Mouse (Mus musculus) kidney, embryonic 14.5 days (tissue): ENCODE results near the gene Gm17581. TPM values are rescaled to one million over a fixed set of nuclear protein-coding genes. Genes with fewer than 3 reads are reported as not detected.

Source experiments
- ATAC-seq: fragments of 200-750 bp; cut with Nextera tagmentation; 2 replicates; pipeline ENCODE4 v1.8.0; 2017; ENCODE audit warnings: moderate number of reproducible peaks, mild to moderate bottlenecking, moderate TSS enrichment, moderate library complexity; ENCODE audit not compliant: low FRiP score, low TSS enrichment
- H3K27ac ChIP-seq: fragments of 300-500 bp; sonication (generic); 2 replicates; pipeline ENCODE4 v1.5.1; 2014; ENCODE audit warnings: low read depth, mild to moderate bottlenecking, low read length, moderate library complexity, mixed read lengths
- H3K27me3 ChIP-seq: fragments of 300-500 bp; sonication (generic); 2 replicates; pipeline ENCODE4 v1.6.1; 2014; ENCODE audit warnings: mild to moderate bottlenecking, low read length; ENCODE audit not compliant: control insufficient read depth, insufficient read depth
- H3K36me3 ChIP-seq: fragments of 300-500 bp; sonication (generic); 2 replicates; pipeline ENCODE4 v1.6.1; 2014; ENCODE audit warnings: low read length, mixed read lengths; ENCODE audit not compliant: control insufficient read depth, insufficient read depth
- H3K4me1 ChIP-seq: fragments of 300-500 bp; sonication (generic); 2 replicates; pipeline ENCODE4 v1.6.1; 2014; ENCODE audit warnings: low read length, mixed read lengths; ENCODE audit not compliant: control insufficient read depth, insufficient read depth
- H3K4me2 ChIP-seq: fragments of 300-500 bp; sonication (generic); replicated peaks from 2 replicates; pipeline ENCODE4 v1.6.1; 2014; ENCODE audit warnings: low read depth, mild to moderate bottlenecking, low read length
- H3K4me3 ChIP-seq: fragments of 300-500 bp; sonication (generic); 2 replicates; pipeline ENCODE4 v1.5.1; 2014; ENCODE audit warnings: mild to moderate bottlenecking, low read length
- H3K9ac ChIP-seq: fragments of 300-500 bp; sonication (generic); 2 replicates; pipeline ENCODE4 v1.6.1; 2014; ENCODE audit warnings: low read depth, mild to moderate bottlenecking, low read length, moderate library complexity
- H3K9me3 ChIP-seq: fragments of 300-500 bp; sonication (generic); 2 replicates; pipeline ENCODE4 v1.6.1; 2016; ENCODE audit warnings: low read length; ENCODE audit not compliant: control insufficient read depth
- WGBS: fragments of 180-500 bp; shearing (Covaris S2); extraction: QIAGEN DNeasy Blood & Tissue Kit; methylation state at CpG from one replicate; pipeline ENCODE4 v1.1.7; 2014; 5-methylcytosine and 5-hydroxymethylcytosine counted together
- polyA plus RNA-seq: library from polyadenylated mRNA; unstranded; fragments of >200 nt; fragmentation: Nextera tagmentation; extraction: Ambion mirVana; gene quantifications from 2 replicates; pipeline ENCODE4 v1.2.1, GENCODE M21; 2014

The Gm17581 gene
- polyA plus RNA-seq, 1 experiment from 2014 or later = not detected

DNA sequence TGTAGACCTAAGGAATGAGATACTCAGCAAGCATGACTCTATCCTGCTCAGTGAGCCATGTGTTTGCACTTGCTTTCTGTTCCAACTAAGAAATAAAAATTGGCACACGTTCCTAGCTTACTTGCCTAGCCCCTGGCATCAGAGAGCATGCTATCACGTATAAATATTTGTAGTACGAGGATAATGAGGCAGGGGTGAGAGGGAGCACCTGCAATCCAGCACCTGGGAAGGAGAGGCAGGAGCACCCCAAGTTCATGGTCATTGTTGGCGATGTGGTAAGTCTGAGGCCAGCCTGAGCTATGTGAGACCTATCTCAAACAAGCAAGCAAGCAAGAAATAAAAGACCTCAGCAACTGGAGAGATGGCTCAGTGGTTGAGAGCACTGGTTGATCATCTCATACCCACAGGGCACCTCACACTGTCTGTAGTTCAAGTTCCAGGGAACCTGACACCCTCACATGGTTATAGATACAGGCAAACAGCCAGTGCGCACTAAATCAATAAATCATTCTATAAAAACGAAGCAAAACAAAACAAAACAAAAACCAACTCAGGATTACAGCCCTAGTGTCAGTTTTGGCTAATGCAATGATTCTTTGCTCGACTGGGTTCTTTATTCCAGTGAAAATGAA lies 7.8 kb downstream of the Gm17581 start:
- no peak overlapping the region for H3K9ac ChIP-seq
- 0 out of 2 replicates have a peak overlapping the region, but pooled peaks have one; percentile 68 for H3K4me2 ChIP-seq
- WGBS = 61% methylated on average over 7 of the region's 7 CpGs
- no peak for ATAC-seq
- no peaks in the 10 kb centered on the region for H3K27me3 ChIP-seq
- H3K4me1 ChIP-seq = peaks cover 5% of the 10 kb centered on the region; the same call in 1 of the 2 replicates
- H3K9me3 ChIP-seq = no peaks in the 10 kb centered on the region
- no peak overlapping the region for H3K4me3 ChIP-seq
- H3K36me3 ChIP-seq = no peaks in the 10 kb centered on the region
- no peak overlapping the region for H3K27ac ChIP-seq

GRCm38 (mm10) chr2:155726302-155726701 lies 9.4 kb downstream of the Gm17581 start:
- ATAC-seq = no peak
- Histone ChIP-seq H3K36me3 (no peaks in the 10 kb centered on the region), H3K27ac (no peak overlapping the region), H3K4me3 (no peak overlapping the region), H3K9ac (no peak overlapping the region), H3K9me3 (no peaks in the 10 kb centered on the region), H3K4me2 (no peak overlapping the region), H3K4me1 (peaks cover 5% of the 10 kb centered on the region; the same call in 1 of the 2 replicates), H3K27me3 (no peaks in the 10 kb centered on the region)
- 86% methylated on average over 7 of the region's 7 CpGs for WGBS

DNA sequence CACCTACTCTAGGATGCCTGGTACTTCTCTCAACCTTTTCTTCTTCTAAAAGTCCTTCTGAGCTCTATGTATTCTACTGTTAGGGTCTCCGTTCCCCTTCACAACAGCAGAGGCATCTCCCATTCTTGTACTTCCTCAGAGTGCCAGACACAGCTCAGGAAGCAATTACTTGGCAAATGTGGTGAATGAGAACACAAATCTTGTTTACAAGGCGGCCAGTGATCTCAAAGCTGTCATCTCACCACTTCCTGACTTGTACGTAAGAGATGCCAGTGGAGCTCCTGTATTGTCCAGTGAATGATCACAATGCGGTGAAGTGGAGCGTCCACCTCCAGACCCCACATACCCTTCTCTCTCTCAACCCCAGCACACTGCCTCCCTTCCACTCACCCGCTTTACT lies 11.1 kb downstream of the Gm17581 start:
- Histone ChIP-seq H3K9me3 (no peaks in the 10 kb centered on the region), H3K4me2 (no peak overlapping the region), H3K27ac (no peak overlapping the region), H3K9ac (no peak overlapping the region), H3K4me1 (peaks cover 5% of the 10 kb centered on the region; the same call in 1 of the 2 replicates), H3K27me3 (no peaks in the 10 kb centered on the region), H3K4me3 (no peak overlapping the region), H3K36me3 (no peaks in the 10 kb centered on the region)
- ATAC-seq = no peak
- 79% methylated on average over 6 of the region's 6 CpGs for WGBS

DNA sequence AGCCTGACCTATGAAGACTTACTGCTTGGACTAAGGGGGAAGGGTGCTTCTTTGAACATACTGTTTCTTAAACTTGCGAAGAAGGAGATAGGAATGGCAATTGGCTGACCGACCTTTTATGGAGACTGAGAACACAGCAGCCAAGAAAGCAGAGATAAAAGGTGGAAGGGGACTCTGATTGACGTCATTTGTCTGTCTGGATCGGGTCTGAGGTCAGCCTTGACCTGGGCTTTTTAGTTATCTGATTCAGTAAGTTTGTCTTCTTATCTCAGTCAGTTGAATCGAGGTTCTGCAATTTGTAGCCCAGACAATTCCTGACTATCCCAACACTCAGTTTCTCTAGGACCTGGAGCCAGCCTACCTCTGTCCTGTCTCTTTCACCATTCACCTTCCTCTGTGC lies 11.6 kb downstream of the Gm17581 start:
- no peaks in the 10 kb centered on the region for H3K36me3 ChIP-seq
- no peaks in the 10 kb centered on the region for H3K27me3 ChIP-seq
- peaks cover 5% of the 10 kb centered on the region; the same call in 1 of the 2 replicates for H3K4me1 ChIP-seq
- no peaks in the 10 kb centered on the region for H3K9me3 ChIP-seq
- no peak overlapping the region for H3K4me3 ChIP-seq
- H3K9ac ChIP-seq = no peak overlapping the region
- ATAC-seq = no peak
- H3K27ac ChIP-seq = no peak overlapping the region
- no peak overlapping the region for H3K4me2 ChIP-seq
- 80% methylated on average over 5 of the region's 5 CpGs for WGBS

- Histone ChIP-seq H3K9ac (no peak overlapping the region), H3K27me3 (no peaks in the 10 kb centered on the region), H3K36me3 (peaks cover 12% of the 10 kb centered on the region), H3K4me3 (no peak overlapping the region), H3K9me3 (no peaks in the 10 kb centered on the region), H3K4me2 (no peak overlapping the region), H3K27ac (no peak overlapping the region), H3K4me1 (no peaks in the 10 kb centered on the region)
- WGBS = 86% methylated on average over 5 of the region's 5 CpGs
- no peak for ATAC-seq
Measured at GRCm38 (mm10) chr2:155720585-155720984, 15.1 kb downstream of the Gm17581 start.

GRCm38 (mm10) chr2:155717082-155717990 lies 18.3 kb downstream of the Gm17581 start:
- no peak overlapping the region for H3K4me2 ChIP-seq
- H3K4me3 ChIP-seq = no peak overlapping the region
- no peak overlapping the region for H3K9ac ChIP-seq
- peaks cover 14% of the 10 kb centered on the region for H3K36me3 ChIP-seq
- 89% methylated on average over 12 of the region's 12 CpGs for WGBS
- no peak overlapping the region for H3K27ac ChIP-seq
- ATAC-seq = no peak
- H3K4me1 ChIP-seq = no peaks in the 10 kb centered on the region
- no peaks in the 10 kb centered on the region for H3K27me3 ChIP-seq
- H3K9me3 ChIP-seq = no peaks in the 10 kb centered on the region

GRCm38 (mm10) chr2:155710557-155710956 lies 25.1 kb downstream of the Gm17581 start:
- Histone ChIP-seq H3K9ac (no peak overlapping the region), H3K4me1 (no peaks in the 10 kb centered on the region), H3K36me3 (peaks cover 19% of the 10 kb centered on the region), H3K27ac (no peak overlapping the region), H3K4me3 (no peak overlapping the region), H3K27me3 (no peaks in the 10 kb centered on the region), H3K9me3 (no peaks in the 10 kb centered on the region), H3K4me2 (no peak overlapping the region)
- WGBS = 93% methylated on average over 11 of the region's 11 CpGs
- ATAC-seq = no peak

DNA sequence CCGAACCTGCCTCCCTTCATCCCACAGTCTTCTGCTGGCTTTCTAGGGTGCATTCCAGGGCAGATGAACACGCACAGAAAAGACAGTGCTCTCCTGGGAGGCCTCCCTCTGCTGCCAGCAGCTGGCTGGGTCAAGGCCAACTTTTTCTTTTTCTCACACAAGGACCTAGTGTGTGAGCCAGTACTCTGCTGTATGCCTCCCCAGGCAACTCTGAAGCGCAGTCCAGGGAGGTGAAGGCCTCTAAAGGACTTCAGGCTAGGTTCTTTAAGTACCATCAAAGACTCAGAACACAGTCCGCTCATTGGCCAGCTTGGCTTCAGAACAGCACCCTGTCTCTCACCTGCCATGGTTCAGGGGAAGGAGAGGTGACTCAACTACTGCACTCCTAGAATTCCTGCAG lies 28.4 kb downstream of the Gm17581 start:
- Histone ChIP-seq H3K27ac (no peak overlapping the region), H3K4me1 (no peaks in the 10 kb centered on the region), H3K9me3 (no peaks in the 10 kb centered on the region), H3K36me3 (peaks cover 28% of the 10 kb centered on the region), H3K9ac (no peak overlapping the region), H3K4me3 (no peak overlapping the region), H3K4me2 (no peak overlapping the region), H3K27me3 (no peaks in the 10 kb centered on the region)
- WGBS = 85% methylated on average over 4 of the region's 4 CpGs
- ATAC-seq = no peak

GRCm38 (mm10) chr2:155703630-155704029 lies 32.0 kb downstream of the Gm17581 start:
- Histone ChIP-seq H3K4me2 (no peak overlapping the region), H3K9me3 (no peaks in the 10 kb centered on the region), H3K4me3 (no peak overlapping the region), H3K9ac (no peak overlapping the region), H3K36me3 (peaks cover 17% of the 10 kb centered on the region; the same call in 1 of the 2 replicates), H3K27ac (no peak overlapping the region), H3K27me3 (no peaks in the 10 kb centered on the region), H3K4me1 (no peaks in the 10 kb centered on the region)
- 72% methylated on average over 4 of the region's 4 CpGs for WGBS
- no peak for ATAC-seq
